8 mouse cellular contexts compared by ENCODE assay signal in the genomic region with DNA sequence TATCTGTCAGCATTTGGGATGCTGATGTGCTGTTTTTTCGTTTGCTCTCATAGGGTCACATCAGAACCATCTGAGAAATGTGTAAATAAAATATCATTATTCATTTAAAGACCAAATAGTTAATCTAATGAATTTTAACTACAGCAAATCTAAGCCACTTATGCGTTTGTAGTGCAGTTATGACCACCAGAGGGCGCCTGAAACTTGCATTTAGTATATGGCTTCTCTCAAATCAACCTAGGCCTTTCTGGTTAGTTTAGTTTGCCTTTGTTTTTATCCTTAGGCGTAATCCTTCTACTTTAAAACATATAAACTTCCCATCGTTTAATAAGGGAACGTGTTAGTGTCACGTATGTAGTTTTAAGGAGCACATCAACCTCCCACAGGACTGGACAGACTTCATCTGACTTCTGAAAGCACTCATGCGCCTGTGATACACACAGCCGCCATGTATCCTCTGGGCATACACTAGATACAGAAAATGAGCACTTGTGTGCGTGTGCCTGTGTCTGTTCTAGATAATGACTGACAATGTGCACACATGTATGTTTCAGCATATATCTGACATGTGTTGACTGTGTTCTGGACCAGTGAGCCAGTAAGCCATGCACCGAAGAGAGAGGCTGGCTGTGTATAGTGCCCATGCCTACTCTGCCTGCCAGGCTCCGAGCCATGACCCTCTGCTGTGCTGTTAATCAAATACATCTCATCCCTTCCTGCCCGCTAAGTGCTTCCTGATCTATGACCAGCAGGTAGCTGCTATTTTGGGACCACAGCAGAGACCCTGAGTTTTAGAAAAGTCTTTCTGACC.
DNase-seq lines count a peak whose midpoint lies in the region; ATAC-seq lines count a peak whose summit lies in the region.

No protein-coding gene starts in this region.

- no peak overlapping the region for H3K27ac ChIP-seq in forebrain, embryonic 13.5 days

- peak; percentile 63 for ATAC-seq in forebrain, embryonic 13.5 days
- no peak for ATAC-seq in erythroid progenitor cell, adult 5-6 weeks (replicated peaks; ENCODE audit: low FRiP score, poor library complexity, severe bottlenecking)

- no peaks in the 10 kb centered on the region for H3K9me3 ChIP-seq in forebrain, embryonic 13.5 days (replicated peaks)

- H3K27me3 ChIP-seq in forebrain, embryonic 13.5 days, result 0 out of 2 replicates have a peak, but pooled peaks cover 3% of the 10 kb centered on the region

- H3K4me2 ChIP-seq in forebrain, embryonic 13.5 days, result no peak overlapping the region

- H3K9ac ChIP-seq in forebrain, embryonic 13.5 days, result no peak overlapping the region; the same call in 1 of the 2 replicates

- 50% methylated on average over 13 of the region's 13 CpGs for WGBS in forebrain, embryonic 13.5 days

- DNase-seq in urinary bladder, postnatal 14 days (ENCODE audit: low spot score), result peak; percentile 76
- no peak for DNase-seq in urinary bladder, postnatal 10 days (ENCODE audit: low spot score)
- DNase-seq in brain, adult 2 months (ENCODE audit: low read depth, low spot score), result peak; percentile 89
- DNase-seq in hindlimb bud, embryonic 11.5 days (ENCODE audit: extremely low spot score, low read depth, low spot score), result peak; percentile 71
- DNase-seq in left cerebral cortex, postnatal 4 days, result peak; percentile 76
- DNase-seq in neural tube, embryonic 10.5 days (ENCODE audit: extremely low spot score, low spot score), result peak; percentile 66

- H3K4me3 ChIP-seq in forebrain, embryonic 13.5 days, result no peak overlapping the region

- H3K36me3 ChIP-seq in forebrain, embryonic 13.5 days (ENCODE audit: poor library complexity, severe bottlenecking), result no peaks in the 10 kb centered on the region

- intact Hi-C loops in left cerebral cortex, postnatal 4 days (cut with DNase I), result loop anchor here (1.0 to 5.0 kb wide), 2 partner anchors 292 to 380 kb away; no protein-coding TSS in a partner anchor

- no peaks in the 10 kb centered on the region for H3K4me1 ChIP-seq in forebrain, embryonic 13.5 days
